Mouse (Mus musculus) CD8-positive naive resting alpha-beta T cell, adult 2 months (primary cell): ENCODE data around the gene Smarca5.

ENCODE experiments used
- DNase-seq, 2 experiments: peaks; one replicate each; pipeline ENCODE4 v3.0.0; 2022; ENCODE audit warnings: low read depth in 2 of 2, low spot score in 2 of 2

The Smarca5 gene

DNA sequence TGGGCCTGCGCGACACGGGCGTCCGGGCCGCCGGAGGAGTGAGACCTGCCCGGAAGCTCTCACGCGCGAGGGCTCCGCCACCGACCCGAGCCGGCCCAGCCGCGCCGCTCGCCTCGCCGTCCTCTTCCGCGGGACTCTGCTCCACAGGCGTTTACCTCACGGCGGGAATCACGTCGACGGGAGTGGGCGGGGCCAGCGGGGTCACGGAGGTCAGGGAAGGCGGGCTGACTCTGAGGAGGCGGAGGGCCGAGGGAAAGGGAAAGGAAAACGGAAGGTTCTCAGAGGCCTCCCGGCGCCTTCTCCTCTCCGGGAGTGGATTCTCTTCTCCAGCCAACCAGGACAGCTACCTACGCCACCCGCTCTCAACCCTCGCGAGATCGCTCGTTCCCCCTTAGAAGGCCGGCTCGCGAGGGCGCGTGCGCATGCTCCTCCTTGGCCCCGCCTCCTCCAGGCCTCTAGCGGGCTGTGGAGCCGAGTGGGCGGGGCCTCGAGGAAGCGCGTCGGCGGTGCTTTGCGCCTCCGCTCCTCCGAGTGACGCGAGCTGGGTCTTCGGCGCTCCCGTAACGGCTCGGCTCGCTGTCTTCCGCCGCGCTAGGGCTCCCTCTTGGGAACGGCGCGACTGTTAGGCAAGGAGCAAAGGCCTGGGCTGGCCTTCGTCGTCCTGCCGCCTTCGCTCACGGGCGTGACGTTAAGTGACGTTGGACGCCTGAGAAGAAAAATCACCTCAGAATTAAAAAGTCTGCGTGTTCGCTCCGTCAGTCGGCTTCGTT is at the start of gene Smarca5:
Gene Smarca5 (minus strand): TSS at position 343 of the 770 bp plus-strand sequence.
- peak; percentile 91 to 94 for DNase-seq

DNA sequence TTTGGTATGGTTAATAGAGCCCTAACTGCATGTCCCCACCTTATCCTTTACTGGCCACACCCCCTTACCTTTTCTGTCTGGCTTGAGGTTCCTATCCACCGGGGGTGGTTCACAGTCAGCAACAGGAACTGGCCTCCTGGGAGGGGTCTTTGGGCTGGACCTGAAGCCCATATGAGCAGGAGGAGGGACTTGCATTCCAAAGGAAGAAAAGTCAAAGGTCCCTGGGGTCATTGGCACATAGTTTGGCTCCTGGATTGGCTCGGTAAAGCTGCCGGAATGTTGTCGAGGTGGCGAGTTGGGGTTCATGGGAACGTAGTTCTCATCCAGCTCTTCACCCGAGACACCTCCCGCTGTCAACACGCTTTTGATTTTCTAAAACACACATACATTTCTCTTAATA is 45.3 kb upstream of the Smarca5 start:
- no peak for DNase-seq

DNA sequence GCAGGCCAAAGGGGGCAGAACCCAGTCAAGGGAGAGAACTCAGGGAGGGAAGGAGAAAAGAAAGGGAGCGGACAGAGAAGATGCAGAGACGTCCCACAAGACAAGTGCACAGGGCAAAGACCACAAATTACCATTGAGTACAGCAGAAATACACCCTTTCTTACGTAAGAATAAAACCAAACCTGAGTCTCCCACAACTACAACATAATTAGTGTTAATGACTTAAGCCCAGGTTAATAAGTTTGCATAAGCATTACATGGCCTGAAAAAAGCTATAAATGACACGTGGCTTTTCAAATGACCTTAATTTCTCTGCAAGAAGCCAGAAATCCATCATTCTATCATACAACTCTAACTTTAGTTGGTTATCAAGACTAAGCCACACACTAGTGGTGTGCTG is 44.0 kb upstream of the Smarca5 start:
- no peak for DNase-seq

DNA sequence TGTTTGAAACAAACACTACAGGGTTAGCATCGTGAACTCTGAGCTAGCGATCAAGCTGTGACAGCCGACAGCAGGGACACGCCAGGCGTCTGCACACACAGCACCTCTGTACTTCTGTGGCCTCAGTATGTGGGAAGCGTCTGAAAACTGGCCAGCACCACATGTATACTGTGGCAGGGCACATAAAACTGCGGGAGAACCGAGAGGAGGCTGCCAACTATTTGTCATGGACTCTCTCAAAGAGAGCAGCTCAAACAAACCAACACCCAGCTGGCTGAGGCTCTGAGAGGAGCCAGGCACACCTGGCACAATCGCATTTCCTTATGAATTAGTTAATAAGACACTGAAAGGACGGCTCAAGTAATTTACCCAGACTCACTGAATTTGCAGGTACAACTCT is 42.0 kb upstream of the Smarca5 start:
- DNase-seq, result no peak

DNA sequence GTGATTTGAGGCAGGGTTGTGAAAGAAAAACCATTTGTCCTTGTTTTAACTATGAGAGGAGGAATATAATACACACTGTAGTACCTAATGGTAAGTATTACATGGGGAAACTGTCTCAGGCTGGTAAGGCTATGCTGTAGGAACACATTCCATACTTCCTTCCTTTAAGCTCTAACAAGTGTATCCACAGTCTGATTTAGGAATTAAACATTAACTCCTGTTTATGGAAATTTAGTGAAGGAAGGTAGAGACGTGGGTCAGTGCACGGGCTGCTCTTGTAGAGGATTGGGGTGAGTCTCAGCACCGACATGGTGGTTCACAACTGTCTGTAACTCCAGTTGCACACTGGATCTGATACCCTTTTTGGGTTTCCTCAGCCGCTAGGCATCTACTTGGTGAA is 41.0 kb upstream of the Smarca5 start:
- DNase-seq, result no peak

DNA sequence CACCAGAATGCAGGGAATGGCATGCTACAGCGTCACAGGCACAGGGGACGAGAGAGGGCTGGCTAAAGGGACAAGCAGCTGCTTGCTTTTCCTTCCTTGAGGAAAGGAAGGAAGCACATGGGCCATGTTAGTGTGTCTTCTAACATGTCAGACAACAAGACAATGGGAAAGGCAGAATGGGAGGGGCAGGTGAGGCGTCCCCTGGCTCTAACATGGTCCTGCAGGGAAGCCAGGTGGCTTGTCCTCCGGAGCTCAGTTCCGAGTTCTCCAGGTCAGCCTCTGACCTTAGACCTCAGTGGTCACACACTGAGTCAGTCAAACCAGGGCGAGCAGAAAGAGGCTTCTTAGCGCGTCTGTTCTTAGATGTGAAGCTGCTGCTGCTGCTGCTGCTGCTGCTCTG is 37.1 kb upstream of the Smarca5 start:
- no peak for DNase-seq

DNA sequence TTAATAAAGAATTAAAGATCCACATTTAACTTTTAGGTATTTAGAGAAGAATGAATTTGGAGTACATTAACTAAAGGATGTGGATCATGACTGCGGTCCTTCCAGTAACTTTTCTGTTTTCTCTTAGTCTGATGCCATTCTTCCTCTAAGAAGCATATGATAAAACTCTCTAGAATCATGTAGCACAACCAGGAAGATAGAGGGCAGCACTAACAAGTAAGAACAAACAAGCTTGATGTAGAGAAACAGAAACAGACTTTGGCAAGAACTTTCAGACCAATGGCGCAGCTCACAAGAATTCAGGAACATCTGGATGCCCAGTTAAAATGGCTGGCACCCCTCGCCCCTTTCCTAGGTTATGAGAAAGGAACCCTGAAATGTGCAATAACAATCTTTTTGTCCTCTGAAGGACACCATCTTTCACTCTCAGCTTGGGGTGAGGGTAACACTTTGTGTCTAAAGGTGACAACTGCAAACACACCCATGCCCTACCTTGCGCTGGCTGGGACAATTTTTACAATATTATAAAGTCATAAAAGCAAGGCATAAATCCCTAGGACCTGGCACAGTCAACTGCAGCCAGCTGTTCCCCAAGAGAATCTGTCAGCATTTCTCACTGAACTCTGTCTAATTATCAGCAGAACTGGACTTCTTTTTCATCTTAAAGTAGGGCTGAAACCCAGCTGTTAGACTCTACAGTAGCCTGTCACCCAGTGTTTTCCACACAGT is 33.6 kb upstream of the Smarca5 start:
- no peak for DNase-seq

DNA sequence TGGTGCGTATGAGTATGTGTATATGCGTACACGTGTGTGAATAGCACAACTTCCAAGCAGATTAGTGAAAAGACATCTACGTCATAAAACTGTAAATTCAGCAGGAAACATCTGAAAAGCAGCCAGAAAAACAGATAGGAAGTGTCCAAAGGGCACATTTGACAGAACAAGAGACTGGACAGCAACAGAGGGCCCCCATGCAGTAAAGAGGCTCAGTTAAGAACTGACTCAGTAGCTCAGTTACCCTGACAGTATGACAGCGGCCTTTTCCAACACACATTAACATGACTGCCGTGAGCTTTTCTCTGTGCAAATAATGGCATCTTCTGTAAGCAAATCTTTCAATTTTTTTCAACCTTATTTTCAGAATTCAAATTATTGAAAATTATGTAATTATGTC is 29.2 kb upstream of the Smarca5 start:
- no peak for DNase-seq

DNA sequence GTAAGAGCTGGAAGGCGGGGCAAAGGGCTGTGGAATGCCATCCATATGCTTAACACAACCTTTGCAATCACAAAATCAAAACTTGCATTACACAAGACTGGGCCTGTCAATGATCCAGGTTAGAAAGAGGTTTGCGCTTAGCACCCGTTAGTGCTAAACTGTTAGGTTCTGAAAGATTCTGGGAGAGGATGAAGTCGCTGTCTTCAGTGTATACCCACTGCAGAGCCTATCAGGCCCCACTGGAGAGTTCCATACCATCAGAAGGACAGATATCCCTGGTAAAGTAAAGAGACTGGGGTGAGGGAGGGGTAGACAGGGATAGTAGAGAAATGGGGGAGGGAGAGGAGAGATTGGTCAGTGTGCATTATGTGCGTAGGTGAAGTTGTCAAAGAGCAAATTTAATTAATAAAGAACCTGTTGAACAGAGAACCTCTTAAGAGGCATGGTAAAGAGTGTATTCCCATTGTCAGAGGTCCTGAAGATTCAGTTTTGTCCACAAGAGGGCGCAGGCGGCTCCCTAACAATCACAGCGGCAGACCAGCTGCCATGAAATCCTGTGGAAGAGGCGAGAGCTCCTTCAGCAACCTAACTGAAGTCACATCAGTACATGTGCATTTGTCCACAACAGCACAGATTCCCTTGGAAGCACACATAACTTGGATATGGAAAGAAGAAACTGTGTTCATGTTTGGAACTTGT is 13.9 kb upstream of the Smarca5 start:
- DNase-seq, result peak; percentile 51 to 71

DNA sequence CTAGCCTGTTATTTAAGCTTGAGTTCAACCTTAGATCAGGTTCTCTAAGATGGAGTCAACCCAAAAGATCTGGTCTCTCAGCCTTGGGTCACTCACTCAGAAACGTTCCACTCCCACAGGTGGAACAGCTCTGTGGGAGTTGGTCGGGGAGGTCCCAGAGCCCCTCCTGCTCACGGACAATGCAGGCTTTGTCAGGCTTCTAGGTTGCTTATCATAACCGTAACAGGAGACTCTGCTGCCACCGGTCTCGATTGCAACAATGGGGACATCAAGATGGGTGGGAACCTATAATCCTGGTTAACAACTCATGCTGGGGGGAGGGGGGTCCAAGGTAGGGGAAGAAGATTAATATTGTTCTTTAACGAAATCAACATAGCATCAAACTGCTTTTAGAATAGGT is 13.1 kb upstream of the Smarca5 start:
- DNase-seq, result no peak

DNA sequence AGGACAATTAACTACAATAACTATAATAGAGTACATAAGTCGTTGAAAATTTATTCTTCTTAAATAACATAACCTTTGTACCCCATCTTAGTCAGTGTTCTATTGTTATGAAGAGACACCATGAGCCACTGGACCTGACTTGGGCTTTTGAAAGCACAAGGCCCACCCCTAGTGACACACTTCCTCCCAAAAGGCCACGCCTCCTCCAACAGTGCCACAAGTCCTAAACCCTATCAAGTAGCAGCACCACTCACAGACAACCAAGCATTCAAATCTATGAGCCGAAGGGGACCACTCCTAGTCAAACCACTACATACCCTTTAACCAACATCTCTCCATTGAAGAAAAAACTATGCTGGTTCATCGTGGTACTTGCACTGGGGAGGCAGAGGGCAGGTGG is 9.8 kb upstream of the Smarca5 start:
- DNase-seq, result no peak

DNA sequence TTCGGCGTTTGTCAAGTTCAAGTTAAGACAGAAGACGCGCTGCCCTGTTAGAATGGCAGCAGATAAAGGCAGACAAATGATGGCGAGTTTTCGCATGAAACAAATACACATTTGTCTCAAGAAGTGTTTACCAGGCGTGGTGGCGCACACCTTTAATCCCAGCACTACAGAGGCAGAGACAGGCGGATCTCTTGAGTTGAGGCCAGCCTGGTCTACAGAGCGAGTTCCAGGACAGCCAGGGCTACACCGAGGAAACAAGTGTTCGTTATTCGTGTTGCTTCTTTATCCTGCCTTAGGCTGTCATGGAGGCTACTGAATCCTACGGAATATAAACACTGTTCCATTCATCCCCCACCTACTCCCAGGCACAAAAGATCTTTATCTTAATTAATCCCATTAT is 635 bp upstream of the Smarca5 start:
- no peak for DNase-seq

DNA sequence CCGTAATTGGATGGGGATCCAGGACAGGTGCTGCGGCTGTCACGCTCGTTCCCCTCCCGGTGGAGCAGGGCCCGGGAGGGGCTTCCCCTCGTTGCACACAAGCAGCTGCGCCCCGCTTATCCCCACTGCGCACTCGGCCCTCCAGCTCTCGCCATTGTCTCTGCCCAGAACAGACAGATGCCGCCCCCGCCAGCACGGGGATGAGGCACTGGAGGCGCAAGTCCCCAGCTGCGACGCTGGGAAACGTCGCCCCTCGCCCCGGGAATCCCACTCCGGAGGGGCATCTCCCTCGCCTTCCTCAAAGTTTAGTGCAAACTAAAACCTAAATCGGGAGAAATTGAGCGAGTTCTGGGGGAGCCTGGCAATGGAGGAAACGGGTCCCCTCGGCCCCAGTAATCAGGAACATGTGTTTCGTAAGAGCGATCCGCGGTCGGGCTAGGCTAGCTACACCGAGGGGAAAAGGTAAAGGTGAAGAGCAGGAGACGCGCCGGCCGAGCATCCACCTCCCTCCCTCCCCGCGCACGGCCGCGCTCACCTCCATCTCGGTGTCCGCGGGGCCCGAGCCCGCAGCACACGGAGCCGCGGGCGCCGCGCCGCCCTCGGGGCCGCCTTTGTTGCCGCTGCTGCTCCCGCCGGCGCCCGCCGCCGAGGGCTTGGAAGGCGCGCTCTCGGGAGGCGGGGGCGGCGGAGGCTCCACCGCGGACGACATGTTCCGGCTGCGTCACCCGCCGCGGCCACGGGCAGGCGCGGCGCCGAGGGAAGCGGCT is 726 bp downstream of the Smarca5 start:
- peak; percentile 23 to 29 for DNase-seq

DNA sequence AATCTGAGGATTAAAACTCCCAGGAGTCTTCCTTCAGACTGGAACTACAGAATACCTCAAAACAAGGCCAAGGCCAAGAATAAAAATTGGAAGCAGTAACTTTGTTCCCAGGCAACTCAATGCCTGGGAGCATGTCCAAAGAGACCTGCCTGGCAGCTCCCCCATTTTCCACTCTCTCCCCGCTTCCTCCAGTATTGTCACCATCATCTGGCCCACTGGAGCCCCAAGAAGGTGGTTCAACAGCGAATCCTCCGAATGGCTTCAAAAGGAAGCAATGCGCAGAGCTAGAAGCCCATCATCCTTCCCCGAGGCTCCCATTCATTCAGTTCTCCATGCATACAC is 1.3 kb downstream of the Smarca5 start:
- peak in 1 of 2 experiments; percentile 1 for DNase-seq

DNA sequence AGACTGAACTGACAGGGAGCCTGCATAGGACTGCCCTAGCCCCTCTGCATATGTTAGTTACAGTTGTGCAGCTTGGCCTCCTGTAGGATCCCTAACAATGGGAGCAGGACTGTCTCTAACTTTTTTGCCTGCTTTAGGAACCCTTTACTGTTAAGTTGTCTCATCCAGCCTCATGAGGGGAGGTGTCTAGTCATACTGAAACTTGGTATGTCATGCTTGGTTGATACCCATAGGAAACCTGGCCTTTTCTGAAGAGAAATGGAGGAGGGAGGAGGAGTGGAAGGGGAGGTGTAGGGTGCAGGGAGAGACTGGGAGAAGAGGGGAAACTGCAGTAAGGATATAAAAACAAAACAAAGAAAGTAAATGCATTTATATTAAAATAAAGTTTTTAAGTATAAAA is 7.0 kb downstream of the Smarca5 start:
- no peak for DNase-seq

DNA sequence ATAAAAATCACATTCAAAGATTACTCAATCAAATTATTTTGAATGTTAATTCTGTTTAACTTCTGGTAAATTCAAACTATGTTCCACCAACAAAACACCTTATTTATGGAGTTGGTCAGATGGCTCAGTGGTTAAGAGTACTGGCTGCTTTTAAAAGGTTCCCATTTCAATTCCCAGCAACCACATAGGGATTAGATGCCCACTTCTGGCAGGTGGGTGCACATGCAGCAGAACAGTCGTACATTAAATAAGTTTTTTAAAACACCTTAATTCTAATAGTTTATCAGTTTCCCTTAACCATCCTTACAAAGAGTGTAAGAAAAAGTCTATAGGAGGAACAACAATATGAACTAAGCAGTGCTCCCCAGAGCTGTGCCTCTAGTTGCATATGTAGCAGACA is 24.8 kb downstream of the Smarca5 start:
- no peak for DNase-seq

DNA sequence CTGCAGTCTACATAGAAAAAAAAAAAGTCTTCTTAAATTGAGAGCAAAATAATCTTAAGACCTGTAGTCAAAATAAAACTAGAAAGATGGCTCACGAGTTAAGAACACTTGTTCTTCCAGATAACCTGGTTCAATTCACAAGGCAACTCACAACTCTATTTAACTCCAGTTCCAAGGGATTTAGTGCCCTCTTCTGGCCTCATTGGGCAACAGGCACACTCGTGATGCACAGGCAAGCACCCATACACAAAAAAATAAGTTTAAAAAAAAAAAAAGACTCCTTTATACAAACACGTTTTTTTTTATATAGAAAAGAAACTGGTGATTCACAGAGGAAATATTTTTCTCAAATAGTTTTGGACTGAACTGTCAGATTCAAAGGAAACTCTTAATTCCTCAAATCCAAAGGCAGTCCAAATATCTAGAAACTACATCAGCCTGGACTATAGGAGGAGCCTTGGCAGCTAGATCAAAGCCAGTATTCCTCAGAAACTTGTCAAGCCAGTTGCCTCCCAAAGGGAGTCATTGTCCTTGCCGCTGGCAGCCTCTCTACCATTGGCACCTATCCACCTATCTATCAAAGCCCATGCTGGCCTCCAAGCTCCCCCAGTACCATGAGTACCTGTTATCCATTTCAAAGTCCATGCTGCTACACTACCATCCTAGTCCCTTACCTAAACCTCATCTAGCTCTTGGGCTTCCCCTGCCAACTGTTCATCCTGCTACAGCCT is 28.5 kb downstream of the Smarca5 start:
- no peak for DNase-seq

DNA sequence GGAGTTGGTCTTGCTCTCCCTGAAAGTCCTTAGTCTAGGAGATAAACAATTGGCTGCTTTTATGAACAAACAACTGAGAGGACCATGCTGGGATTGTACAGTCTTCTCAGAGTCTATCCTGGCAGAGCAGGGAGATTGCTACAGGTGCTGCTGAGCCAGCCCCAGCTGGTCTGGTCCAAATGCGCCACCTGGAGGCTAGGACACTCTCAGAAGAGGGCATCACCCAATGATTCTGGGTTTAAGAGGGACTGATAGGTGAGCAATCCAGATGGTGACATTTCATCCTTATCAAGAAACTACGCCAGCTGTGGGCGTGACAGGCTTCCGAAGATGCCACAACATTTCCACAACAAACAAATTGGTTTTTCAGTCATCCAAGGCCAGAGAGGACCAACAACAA is 51.2 kb downstream of the Smarca5 start:
- peak; percentile 5 to 31 for DNase-seq

DNA sequence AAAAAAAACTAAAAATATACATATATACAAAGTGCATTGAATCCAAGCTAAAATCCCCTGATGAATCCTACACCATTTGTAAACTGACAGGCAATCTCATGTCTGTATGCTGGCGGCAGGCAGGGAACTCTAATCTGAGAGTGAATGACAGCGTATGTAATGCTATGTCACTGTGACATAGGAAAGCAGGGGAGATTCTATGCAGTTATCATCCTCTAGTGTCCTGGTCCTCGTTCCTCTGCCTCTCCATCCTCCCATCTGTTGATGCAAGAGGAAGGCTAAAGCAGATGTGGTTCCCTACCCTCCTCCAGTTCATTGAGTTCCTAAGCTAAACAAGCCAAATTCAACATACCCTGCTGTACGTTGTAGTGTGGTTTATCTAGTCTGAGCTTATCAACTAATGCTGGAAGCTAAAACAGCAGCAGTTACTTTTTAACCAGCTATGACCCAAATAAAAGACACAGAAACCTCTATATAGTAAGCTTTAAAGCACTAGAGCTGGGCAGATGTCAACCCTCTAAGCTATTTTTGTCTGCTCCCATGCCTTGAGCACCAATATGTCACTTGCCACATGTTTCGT is 55.5 kb downstream of the Smarca5 start:
- DNase-seq, result no peak

DNA sequence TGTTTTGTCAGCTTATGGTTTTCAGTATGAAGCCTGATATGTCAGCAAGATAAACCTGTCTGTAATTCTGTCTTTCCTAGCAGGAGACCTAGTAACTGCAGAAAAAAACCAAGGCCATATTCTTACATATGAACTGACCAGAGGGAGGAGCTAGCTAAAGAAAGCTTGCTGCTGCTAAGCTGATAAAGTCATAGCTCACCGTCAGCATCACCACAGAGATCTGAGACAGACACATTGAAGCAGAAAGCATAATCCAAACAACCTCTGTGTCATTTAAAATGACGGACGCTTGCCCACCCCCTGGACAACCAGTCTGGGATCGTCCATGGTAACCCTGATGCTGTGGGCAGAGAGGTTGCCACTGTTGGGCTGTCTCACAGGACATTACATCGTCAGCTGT is 56.7 kb downstream of the Smarca5 start:
- DNase-seq, result no peak
